Mouse (Mus musculus) spleen, postnatal 10 days (tissue): ENCODE measurements around the gene Myh2.

Source experiments
- DNase-seq, 2 experiments: peaks; one replicate each; pipeline ENCODE4 v3.0.0; 2021 to 2022; ENCODE audit warnings: low spot score in 2 of 2

The Myh2 gene

DNA sequence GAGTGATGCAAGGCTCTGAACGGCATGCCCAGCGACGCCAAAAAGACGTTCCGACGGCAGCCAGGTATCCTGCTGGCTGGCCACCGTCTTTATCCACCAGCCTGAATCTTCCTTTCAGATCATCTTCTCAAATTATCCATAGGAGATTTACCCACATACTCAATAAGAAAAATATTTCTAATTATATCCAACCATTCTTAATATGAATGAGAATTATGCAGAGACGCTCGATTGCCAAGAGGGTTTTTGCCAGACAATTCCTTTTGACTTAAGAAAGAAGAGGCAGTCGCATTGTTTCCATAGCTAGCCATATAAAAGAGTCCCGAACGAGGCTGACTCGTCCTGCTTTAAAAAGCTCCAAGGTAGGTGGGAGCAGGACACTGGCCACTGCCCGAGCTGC lies at the start of gene Myh2:
TSS of gene Myh2 (plus strand) at position 301 of the 400 bp plus-strand sequence.
- no peak for DNase-seq

DNA sequence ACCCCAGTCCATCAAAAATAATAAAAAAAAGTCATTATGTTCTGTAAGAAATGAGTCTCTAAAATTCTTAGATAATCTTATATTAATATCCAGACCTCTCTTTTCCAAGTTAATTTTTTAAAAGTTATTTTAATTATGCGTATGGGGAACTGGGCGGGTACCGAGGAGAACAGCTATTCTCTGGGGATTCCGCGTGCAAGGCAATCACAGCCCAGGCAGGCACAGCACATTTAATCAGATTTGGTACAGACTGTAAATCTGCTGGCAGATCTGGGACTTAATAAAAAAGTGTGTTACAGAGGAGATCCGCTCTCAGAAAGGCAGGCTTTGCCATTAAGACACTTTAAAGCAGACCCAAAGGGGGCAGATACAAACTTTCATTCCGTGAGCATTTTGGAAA lies 45.9 kb upstream of the Myh2 start:
- DNase-seq: no peak

DNA sequence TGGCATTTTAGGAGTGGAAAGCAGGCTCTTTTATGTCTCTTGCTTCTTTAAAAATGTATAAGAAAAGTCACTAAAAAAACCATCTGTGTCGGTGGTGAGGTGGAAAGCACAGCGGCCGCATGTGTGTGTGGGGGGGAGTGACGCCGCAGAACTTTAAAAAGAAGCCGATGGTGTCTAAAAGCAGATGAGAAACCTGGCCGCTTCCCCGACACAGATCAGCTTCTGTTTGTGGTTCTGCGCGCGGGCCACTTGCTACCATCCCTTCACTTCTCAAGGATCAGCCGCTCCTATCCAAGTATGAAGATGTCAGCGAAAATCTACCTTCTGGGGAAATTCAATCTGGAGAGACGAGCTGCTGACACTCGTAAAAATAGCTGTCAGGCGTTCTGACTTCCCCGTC lies 45.5 kb upstream of the Myh2 start:
- no peak for DNase-seq

DNA sequence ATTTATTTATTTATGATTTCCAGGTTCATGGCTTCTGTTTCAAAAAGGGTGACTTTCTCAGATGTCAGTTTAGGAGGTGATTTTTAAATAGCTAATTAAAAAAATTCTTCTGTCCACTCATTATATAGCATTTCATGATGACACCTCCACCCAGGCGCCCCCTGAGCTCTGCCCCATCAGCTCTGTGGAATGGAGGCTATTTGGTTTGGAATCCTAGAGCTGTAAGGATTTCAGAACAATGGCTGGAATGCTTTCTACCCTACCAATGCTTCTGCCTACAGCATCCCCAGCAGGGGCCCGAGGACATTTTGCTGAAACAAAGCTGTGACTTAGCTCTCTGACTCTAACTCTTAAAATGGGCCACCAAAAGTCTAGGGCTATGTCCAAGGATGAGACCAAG lies 37.3 kb upstream of the Myh2 start:
- no peak for DNase-seq

DNA sequence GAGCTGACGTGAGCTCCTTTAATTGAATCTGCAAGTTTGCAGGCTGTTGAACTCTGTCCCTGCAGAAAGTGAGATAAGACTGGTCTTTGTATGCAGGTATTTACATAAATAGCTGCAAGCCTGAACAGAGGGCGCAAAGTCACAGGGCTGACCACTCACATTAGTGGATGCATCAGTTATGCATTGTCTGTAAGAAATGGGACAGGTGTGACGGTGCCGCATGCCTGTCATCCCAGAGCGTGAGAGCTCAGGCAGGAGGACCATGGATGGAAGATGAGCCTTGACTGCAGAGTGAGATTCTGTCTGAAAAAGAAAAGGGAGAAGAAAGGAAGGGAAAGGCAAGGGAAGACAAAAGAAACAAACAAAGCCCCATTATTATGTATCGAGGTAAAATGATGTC lies 36.2 kb upstream of the Myh2 start:
- no peak for DNase-seq

DNA sequence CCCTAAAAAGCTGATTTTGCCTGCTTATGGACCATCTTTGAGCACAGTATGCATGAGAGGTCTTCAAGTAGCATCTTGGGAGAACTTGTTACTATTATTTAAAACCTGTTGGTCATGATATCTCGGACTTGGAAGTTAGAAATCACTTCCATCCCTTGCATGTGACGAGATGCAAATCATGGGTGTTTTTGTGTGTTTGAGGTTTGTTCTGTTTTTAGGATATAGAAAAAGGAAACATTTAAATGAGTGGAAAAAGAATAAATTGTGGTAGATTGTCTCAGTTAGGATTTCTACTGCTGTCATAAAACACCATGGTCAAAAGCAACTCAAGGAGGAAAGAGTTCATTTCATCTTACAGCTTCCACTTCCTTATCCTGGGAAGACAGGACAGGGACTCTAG lies 35.3 kb upstream of the Myh2 start:
- DNase-seq: no peak

DNA sequence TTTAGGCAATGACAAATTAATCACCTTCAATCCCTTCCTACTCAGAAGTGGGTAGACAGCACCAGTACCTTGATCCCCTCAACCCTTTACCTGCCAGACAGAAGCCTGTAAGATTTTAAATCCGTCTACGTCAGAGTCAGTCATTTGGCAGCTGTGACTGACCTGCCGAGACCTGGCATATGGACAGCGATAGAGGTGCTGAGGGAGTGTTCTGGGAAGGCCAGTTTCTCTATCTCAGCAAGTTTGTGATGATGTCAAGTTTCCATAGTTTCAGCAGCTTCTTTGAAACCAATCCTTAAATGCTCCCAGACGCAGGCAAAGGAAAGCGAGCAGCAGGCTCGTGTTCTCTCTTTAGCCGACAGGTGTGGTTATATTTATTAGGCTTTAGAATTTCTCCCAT lies 31.3 kb upstream of the Myh2 start:
- DNase-seq: no peak

DNA sequence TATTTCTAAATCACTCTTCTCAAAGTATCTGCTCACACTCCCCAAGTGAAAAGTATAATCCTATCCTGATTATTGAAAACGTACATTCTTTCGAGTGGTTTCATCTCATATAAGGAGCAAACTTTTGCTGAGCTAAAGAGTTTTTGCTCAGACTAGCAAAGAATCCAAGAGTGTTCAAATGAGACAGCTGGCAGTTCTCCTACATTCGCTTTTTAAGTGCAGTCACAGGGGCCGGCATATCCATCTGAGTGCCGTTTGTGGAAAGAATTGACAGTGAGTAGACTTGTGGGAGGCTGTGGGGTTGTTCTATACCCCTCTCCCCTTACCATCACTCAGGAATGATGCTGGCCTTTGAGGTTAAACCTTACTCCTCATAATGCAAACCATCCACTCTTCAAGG lies 30.7 kb upstream of the Myh2 start:
- no peak for DNase-seq

DNA sequence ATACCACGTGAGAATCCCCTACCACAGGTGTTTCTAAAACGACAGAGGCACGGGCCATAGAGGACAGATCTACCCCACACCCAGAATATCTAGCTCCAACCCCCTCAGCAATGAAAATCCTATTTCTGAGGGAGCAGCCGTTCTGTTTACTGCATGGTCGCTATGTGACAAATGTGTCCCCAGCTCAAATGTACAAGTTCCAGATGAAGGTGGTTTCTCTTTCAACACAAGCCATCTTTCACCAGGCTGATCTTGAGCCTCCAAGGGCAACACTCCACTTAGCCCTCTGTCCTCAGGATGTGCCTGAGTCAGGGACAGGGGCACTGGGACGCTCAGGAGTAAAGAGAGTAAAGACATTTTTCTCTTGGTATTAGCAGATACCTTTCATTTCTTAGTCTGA lies 29.8 kb upstream of the Myh2 start:
- no peak for DNase-seq

DNA sequence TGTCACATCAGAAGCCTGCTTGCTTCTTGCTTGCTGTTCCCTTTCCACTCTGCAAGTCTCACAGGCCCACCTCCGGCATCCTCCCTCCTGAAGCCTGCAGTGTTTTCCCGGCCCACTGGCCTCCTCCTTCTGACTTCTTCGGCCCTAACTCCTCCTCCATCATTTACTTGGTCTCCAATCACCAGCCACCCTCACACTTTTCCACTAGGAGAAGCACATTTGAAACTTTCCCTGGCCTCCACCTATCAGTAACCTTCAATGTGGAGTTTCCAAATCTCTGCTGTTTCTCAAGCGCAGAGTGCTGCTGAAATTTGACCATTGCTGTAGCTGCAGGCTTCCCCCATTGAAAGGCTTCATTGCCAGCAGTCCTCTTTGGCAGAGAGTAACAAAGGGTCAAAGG lies 28.8 kb upstream of the Myh2 start:
- DNase-seq: no peak

DNA sequence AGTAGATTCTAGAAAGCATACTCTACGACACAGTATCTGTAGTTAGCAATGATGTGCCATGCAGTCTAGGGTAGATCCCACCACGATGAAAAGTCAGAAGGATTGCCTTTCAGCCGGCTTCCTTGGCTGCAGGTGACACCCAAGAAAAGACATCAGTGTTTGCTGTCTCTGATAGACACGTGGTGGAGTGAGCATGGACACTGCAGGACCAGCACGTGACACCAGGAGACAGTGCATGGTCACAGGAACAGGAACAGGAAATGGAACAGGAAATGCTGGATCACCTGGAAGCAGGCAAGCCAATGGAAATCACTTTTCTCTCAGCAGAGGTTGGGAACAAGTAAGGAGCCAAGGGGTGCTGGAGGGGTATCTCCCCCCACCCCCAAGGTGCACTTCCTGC lies 27.8 kb upstream of the Myh2 start:
- DNase-seq: no peak

DNA sequence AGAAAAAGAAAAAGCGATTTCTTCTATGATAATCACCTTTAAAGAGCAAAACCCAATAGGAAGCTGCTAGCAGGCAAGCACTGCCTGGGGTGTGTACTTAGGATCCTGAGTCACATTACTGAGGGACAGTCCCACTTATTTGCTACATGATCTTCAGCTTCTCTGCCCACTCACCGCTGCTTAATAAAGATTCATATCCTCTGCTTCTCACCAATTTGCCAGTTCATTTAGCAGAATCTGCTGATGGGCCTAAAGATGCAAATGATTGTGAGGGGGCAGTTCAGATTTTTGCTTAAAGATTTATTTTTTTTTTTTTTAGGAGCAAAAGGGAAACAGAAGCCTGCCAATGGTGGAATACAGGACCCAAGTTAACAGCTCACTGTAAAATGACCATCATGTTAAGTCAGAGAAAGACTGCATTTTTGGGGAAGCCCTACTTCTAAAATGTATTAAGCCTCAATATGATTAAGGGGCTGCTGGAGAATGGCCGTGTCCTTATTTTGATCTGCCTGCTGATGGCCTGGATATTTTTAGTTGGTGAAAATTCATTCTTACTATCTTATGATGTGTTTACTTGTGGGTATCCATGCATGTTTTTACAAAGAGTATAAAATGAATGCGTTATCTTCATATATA lies 26.8 kb upstream of the Myh2 start:
- no peak for DNase-seq

DNA sequence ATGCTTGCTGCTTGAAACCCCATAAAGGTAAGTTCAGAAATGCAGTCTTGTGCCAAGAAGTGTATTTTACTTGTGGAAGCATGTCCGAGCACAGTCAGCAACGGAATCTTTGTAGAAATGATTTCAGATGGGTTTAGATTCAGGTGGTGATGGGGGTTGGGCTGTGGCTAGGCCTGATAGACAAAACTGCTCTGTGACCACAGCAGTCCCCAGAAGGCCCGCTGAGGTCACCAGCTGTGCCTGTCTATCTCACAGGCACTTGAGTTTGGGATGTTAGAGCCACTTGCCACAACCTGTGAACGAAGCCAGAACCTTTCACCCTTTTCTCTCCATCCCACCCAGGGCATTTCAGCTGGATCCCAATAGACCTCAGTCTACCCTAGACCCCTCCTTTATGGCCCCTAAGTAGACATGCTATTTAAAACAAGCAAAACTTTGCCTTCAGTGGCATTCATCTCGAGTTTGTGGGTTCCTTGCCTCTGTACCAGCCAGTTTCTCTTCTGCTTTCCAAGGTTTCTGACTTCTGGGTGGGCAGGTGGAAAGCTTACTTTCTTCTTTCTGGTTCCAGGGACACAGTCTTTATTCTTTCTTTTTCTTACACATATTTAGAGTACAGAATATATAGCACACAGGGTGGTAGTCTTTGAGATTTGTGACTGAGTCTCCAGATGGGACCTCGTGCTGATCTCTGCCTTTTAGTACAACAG lies 26.1 kb upstream of the Myh2 start:
- peak in 1 of 2 experiments; percentile 24 for DNase-seq

DNA sequence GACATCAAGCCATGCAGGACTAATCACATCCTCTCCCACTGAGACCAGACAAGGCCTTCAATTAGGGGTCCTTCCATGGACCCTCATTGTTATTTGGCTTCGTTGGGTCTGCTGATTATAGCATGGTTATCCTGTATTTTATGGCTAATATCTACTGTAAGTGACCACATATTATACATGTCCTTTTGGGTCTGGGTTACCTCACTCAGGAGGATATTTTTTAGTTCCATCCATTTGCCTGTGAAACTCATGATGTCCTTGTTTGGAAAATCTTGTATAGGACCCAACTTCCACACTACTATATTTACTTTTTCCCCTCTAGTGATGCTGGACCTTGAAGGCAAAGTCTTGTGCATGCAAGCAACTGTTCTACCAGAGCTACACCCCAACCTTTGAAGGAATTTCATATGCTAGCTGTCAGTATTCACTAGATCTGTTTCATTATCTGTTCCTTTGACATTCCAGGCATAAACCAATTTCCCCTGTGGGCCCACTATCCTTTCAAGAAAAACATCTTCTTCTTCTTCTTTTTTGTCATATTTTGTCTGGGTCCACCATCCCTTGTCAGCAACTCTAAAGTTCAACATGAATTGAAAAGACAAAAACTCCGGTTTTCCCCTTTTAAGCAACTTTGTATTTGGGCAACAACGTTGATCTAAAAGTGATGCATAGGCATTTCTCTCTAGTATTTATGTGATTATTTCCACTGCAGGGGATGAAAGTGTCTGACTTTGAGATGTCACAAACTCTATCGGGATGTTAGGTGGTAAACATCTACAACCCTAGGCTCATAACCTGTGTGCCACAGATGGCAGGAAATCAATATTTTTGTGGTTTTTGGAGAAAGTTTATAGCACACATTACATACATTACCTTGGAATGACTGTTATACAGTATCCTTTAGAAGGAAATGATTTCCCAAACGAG lies 25.1 kb upstream of the Myh2 start:
- no peak for DNase-seq

DNA sequence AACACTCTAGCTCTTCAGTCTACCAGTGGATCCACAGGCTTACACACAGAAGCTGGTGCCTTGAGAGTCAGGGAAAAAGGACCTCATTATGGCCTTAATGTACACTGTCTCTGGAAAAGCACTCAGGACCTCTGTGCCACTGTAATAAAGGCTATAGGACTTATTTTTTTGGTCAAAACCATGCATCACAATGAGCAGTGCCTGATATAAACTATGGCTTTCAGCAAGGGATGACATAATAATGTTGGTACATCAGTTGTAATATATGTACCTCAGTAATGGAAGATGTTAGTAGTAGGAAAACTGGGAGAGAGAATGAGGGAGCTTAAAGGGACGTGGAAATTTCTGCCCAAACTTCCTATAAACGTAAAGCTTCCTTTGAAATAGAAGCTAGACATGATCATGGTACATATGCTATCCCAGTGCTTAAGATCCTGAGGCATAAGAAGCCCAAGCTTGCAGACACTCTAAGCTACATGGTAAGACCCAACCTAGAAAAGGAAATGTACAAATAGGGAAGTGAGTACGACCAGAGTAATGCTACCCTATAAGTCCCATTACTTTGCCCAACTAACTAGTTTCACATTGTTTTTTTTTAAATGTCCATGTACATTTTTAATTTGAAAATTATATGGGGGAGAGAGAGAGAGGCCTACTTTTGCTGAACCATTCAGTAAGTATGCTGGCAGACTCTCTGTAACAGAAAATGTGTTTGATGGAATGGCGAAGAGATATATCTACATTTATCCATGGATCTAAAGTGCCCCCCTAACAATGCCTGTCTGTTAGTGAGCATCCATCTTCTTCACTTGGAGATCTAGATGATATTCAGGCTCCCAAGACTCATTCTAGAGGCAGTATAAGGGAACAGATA lies 24.2 kb upstream of the Myh2 start:
- DNase-seq: no peak

DNA sequence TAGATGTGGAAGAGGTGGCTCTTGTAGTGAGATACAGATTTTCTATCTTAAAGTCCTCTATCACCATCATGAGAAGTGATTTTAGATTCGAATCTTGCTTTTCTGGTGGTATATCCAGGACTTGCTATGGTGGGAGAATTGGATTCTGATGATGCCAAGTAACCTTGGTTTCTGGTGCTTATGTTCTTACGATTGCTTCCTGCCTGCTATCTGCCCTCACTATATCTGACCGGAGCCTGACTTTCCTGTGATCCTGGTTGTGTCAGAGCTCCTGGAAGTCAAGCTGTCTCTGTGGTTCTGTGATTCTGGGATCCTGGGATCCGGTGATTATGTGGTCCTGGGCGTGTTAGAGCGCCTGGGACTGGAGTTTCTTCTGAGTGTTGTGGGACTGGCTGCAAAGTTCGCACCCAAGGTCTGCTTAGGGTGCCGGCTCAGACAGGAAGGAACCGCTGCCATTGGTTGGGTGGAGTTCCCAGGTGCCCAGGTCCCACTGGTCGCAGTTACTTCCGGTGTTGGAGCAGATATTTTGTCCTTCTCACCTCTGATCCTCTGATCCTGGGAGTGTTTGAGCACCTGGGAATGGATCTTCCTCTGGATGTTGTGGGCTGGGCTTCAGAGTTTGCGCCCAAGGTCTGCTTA lies 23.4 kb upstream of the Myh2 start:
- DNase-seq: no peak

DNA sequence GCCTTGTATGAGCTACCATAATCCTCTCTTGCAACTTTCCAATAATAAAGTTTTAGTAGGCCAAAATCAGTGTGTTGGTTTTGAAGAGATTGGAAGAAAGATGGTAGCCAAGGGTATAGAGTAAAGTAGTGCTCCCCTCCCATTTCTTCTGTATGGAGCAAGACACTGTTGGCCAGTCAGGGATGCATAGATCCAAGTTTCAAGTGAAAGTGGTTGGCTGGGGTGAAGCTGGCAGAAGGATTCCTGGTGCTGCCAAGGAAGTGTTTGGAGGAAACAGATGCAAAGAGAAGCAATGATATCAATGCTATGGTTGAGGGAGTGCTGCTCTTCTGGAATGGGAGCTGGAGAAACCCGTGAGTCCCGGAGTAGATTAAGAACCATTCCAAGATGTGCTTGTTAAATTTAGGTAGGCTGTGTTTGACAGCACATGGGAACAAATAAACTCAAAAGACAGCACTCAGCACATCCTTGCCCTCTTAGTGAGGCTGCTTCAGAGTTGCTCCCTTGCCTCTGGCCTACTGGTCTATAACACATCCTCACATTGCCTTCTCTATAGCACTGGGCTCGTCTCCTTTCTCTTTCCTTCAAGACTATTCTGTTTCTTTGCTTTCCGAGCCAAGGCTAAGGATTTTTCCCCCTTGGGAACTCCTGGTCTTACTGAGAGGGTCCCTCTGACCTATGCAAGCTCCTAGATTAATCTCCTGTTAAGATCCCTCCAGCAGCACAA lies 22.4 kb upstream of the Myh2 start:
- no peak for DNase-seq

DNA sequence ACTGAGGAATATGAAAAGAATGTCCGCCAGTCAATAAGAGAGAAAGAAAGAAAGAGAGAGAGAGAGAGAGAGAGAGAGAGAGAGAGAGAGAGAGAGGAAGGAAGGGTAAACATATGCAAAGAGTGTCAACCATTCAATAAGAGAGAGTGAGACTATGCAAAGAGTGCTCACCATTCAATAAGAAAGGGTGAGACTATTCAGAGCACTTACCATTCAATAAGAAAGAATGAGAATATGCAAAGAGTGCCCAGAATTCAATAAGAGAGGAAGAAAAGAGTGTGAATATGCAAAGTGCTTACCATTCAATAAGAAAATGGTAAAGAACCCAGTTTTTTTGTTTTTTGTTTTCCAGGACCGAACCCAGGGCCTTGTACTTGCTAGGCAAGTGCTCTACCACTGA lies 20.6 kb upstream of the Myh2 start:
- DNase-seq: no peak

DNA sequence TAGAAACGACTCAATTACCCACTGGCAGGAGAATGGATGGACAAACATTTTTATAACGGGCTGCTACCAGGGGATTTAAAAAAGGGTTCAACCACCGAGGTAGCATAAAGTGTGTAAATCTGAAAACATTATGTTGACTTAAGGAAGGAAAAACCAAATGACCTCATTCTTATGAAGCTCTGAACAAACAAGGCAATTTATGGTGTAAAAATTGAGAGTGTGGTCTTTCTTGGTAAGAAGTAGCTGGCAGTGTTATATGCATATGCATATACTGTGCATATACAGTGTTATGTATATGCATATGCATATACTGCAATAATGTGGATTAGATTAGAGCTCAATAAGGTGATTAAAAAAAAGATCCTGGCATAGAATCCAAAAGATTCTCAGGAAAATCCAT lies 19.7 kb upstream of the Myh2 start:
- no peak for DNase-seq
